Mouse (Mus musculus) mammary gland, adult 2 months (tissue): Measurements from ENCODE around the gene Olfr1151. TPM values are rescaled to one million over a fixed set of nuclear protein-coding genes. Genes with fewer than 3 reads are reported as not detected.

Experiments used
- polyA plus RNA-seq: library from polyadenylated mRNA; depleted of rRNA; stranded (reverse); fragments of >200 nt; gene quantifications from 2 replicates; pipeline ENCODE4 v1.2.3, GENCODE M21; 2012; ENCODE audit warnings: low replicate concordance; rRNA removed

The Olfr1151 gene
- polyA plus RNA-seq = not detected in 2 replicates

GRCm38 (mm10) chr2:87855562-87855961 lies at the start of gene Olfr1151:
Gene Olfr1151 (plus strand): TSS chr2:87855862.

DNA sequence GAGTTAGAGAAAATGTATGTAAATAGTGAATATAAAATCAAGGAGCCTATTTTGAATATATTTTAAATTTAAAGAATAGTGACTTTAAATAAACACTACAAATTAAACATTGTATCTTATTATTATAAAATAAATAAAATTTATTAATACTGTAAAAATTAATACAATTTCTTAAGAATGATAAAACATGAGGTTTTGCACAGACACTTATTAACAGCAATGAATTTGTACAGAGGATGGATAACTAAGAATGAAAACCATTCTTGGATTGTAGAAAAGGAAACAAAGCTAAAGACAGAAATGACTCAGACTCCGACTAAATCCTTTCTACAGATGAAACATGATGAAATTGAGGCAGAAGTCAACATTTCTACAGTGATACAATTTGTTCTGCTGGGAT lies 46.1 kb upstream of the Olfr1151 start, which contains the start of gene Olfr1145:
Olfr1145 (plus strand) TSS at position 301 of the 400 bp plus-strand sequence.

GRCm38 (mm10) chr2:87830233-87830632 lies 25.4 kb upstream of the Olfr1151 start, which contains the start of gene Olfr1148:
Gene Olfr1148 (plus strand): TSS chr2:87830533.

GRCm38 (mm10) chr2:87843693-87844092 lies 12.0 kb upstream of the Olfr1151 start, which contains the start of gene Olfr1150-ps1:
Gene Olfr1150-ps1 (plus strand): TSS chr2:87843993.

GRCm38 (mm10) chr2:87866192-87866591 lies 10.5 kb downstream of the Olfr1151 start, which contains the start of gene Olfr1152:
Gene Olfr1152 (plus strand): TSS chr2:87866492.

GRCm38 (mm10) chr2:87894662-87895061 lies 39.0 kb downstream of the Olfr1151 start, which contains the start of gene Olfr1153:
Gene Olfr1153 (plus strand): TSS chr2:87894962.

DNA sequence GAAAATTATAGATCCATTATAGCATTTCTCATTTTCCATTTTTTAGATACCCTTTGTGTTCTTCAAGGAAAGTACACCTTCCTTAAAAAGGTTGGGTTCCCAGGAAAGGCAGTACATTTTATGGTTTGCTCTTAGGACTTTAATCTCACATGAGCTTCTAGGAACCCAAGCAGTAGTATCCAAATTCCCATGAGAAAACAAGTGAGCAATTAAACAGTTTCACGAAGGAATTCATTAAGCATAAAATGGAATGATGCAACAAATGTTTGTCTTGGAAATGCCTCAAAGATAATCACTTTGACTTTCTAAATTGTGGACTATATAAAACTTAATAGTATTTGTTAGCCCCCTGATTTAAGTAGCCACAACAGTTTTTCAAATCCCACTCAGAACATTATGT lies 49.4 kb downstream of the Olfr1151 start, which contains the start of gene Olfr1154:
Olfr1154 (minus strand) TSS at position 101 of the 400 bp plus-strand sequence.

Other genes with a start within 250 kb of the Olfr1151 start
- gene Olfr1130, start 249.7 kb upstream of the Olfr1151 start, polyA plus RNA-seq = not detected in 2 replicates
- not detected in 2 replicates for gene Olfr1131, start 228.8 kb upstream of the Olfr1151 start, polyA plus RNA-seq
- gene Olfr1132, start 218.3 kb upstream of the Olfr1151 start, polyA plus RNA-seq = not detected in 2 replicates
- not detected in 2 replicates for gene Olfr1133, start 208.5 kb upstream of the Olfr1151 start, polyA plus RNA-seq
- not detected in 2 replicates for gene Olfr1134, start 197.4 kb upstream of the Olfr1151 start, polyA plus RNA-seq
- gene Olfr1135, start 182.2 kb upstream of the Olfr1151 start, polyA plus RNA-seq = not detected in 2 replicates
- gene Olfr1136, start 161.9 kb upstream of the Olfr1151 start, polyA plus RNA-seq = not detected in 2 replicates
- gene Olfr1137, start 142.7 kb upstream of the Olfr1151 start, polyA plus RNA-seq = not detected in 2 replicates
- not detected in 2 replicates for gene Olfr1138, start 115.9 kb upstream of the Olfr1151 start, polyA plus RNA-seq
- gene Olfr1140, start 112.1 kb upstream of the Olfr1151 start, polyA plus RNA-seq = not detected in 2 replicates
- gene Olfr1141, start 101.9 kb upstream of the Olfr1151 start, polyA plus RNA-seq = not detected in 2 replicates
- gene Olfr152, start 76.4 kb upstream of the Olfr1151 start, polyA plus RNA-seq = not detected in 2 replicates
- gene Olfr1143, start 55.3 kb upstream of the Olfr1151 start, polyA plus RNA-seq = not detected in 2 replicates
- gene Olfr1145, start 46.0 kb upstream of the Olfr1151 start, polyA plus RNA-seq = not detected in 2 replicates
- gene Olfr1148, start 25.3 kb upstream of the Olfr1151 start, polyA plus RNA-seq = not detected in 2 replicates
- gene Olfr1150-ps1, start 11.9 kb upstream of the Olfr1151 start, polyA plus RNA-seq = not detected in 2 replicates
- gene Olfr1152, start 10.6 kb downstream of the Olfr1151 start, polyA plus RNA-seq = not detected in 2 replicates
- not detected in 2 replicates for gene Olfr1153, start 39.1 kb downstream of the Olfr1151 start, polyA plus RNA-seq
- gene Olfr1154, start 49.3 kb downstream of the Olfr1151 start, polyA plus RNA-seq = not detected in 2 replicates
- not detected in 2 replicates for gene Olfr1155, start 89.3 kb downstream of the Olfr1151 start, polyA plus RNA-seq
- not detected in 2 replicates for gene Olfr1156, start 97.2 kb downstream of the Olfr1151 start, polyA plus RNA-seq
- not detected in 2 replicates for gene Olfr1157, start 112.4 kb downstream of the Olfr1151 start, polyA plus RNA-seq
- not detected in 2 replicates for gene Olfr74, start 118.8 kb downstream of the Olfr1151 start, polyA plus RNA-seq
- not detected in 2 replicates for gene Olfr1158, start 134.3 kb downstream of the Olfr1151 start, polyA plus RNA-seq
- gene Olfr1160, start 152.4 kb downstream of the Olfr1151 start, polyA plus RNA-seq = not detected in 2 replicates
- gene Olfr1161, start 166.9 kb downstream of the Olfr1151 start, polyA plus RNA-seq = not detected in 2 replicates
- gene Olfr73, start 181.8 kb downstream of the Olfr1151 start, polyA plus RNA-seq = not detected in 2 replicates
- not detected in 2 replicates for gene Olfr1162, start 195.3 kb downstream of the Olfr1151 start, polyA plus RNA-seq
- gene Olfr1163, start 216.0 kb downstream of the Olfr1151 start, polyA plus RNA-seq = not detected in 2 replicates
- gene Olfr1164, start 238.1 kb downstream of the Olfr1151 start, polyA plus RNA-seq = not detected in 2 replicates